Mouse (Mus musculus) testis, postnatal 14 days (tissue): ENCODE data around the gene Ercc1.
A peak's percentile ranks its signal among the peaks of the same experiment; 100 is the strongest.

Experiments used
- DNase-seq: peaks from one replicate; pipeline ENCODE4 v3.0.0; 2021; ENCODE audit warnings: low spot score

Gene Ercc1

DNA sequence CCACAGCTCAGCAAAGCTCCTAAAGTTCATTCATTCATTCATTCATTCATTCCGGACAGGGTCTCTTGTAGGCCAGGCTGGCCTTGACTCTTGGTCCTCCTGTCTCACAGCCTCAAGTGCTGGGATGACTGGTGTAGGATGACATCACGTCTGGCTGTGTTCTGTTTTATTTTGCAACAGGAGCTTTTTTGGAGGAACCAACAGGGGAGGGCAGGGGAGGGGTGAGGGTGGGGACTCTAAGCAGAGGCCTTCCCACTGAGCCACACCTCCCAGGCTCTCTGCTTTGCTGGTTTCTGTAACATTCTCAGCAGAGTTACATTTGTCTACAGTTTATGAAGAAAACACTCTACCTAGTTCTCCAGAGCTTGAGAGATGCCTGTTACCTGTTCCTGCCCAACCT lies 6.5 kb upstream of the Ercc1 start:
- DNase-seq: no peak

DNA sequence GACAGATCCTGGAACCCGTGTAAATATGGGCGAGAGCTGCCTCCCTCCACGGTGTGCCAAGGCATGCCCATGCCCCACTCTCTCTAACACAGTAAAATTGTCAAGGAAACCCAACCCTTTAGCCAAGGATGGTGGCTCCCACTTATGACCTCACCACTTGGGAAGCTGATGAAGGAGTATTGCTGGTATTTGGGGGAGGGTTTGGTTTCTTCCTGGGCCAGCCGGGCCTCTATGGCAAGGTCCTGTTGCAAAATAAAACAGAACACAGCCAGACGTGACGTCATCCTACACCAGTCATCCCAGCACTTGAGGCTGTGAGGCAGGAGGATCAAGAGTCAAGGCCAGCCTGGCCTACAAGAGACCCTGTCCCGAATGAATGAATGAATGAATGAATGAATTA lies 6.0 kb upstream of the Ercc1 start:
- no peak for DNase-seq

DNA sequence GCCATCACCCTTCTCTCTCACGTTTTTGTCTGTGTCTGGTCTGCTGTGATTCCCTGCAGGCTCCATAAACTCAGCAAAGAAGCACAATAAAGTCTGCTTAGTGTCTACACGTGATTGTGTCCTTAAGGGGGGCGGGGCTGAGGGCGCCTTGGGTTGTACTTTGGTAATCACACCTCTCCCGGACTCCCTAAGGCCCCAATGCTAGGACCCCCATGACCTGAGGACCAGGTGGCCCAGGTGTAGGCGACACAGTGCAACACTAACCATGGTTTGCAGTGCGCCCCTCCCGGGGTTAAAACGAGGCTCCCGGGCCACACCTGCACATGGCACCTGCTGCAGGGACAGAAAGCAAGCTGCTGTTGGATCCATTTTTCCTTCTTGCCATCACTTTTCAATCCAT lies 3.3 kb upstream of the Ercc1 start:
- DNase-seq: peak; percentile 53

DNA sequence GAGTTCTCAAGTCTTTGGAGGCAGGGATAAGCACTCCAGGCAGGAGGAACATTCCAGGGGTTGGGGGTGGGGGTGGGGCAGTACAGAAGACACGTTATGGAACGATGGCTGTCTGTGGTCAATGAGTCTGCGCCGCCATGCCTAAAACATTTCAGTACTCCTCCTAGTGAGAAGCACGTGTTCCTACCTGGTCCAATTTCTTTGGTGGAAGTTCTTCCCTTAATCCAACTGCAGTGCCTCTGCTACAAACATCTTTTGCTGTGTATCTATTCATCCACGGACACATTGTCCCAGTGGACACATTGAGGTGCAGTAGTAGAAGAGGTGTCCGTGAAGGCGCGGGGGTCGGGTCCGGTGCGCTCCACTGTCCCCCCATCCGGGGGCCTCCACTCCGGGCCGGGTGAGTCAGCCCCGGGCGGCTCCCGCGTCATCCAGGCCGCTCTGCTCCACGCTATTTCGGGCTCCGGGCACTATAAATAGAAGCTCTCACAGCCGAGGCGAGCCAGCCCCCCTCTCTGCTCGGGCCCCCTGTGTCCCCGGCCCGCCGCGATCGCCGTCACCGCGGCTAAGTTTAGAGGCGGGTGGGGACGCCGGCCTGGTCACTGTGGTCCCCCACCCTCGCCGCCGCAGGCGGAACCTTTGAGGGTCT lies 2.7 kb upstream of the Ercc1 start:
- no peak for DNase-seq

DNA sequence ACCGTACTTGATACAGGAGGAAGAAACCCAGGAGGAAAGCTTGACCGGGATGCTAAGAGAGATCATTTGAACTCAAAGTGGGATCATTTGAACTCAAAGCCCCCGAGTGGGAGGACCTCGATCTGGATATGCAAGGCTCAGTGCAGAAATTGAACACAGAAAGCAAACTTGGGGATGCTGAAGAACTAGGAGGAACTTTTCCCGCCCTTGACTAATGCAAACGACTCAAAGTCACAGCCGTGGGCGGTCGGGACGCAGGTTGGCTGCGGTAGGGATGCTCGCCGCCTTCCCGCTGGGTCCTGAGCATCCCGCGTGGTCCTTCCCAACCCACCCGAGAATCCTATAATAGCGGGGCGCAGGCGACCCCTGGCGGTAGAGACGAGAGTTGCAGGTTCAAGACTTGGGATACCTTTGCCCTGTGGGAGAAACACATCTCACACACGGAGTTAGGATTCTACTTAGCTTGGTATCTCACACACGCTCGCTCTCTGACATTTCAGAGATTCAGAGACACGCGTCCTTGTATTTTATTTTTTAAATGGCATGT lies 2.0 kb upstream of the Ercc1 start:
- peak; percentile 81 for DNase-seq

DNA sequence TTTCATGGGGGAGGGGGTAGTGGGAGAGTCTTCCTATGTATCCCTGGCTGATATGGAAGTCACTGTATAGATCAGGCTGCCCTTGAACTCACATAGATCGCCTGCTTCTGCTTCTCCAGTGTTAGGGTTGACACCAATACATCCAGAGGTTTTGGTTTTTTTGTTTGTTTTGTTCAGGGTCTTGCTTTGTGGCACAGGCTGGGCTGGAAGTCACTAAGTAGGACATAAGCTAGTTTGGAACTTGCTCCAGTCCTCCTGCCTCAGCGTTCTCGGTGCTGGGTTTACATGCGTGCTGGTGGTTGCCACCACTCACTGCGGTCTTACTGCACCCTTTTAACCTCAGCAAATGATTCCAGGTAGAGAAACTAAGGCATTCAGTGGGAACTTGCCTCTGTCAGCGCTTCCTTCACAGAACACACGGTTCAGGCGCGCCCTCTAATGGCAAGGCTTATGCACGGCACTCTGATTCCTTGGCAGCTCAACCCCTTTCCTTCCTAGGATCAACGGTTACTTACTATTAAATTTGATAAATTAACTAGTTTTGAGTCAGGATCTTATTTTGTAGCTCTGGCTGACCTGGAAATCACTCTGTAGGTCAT lies 1.3 kb upstream of the Ercc1 start:
- peak; percentile 61 for DNase-seq

DNA sequence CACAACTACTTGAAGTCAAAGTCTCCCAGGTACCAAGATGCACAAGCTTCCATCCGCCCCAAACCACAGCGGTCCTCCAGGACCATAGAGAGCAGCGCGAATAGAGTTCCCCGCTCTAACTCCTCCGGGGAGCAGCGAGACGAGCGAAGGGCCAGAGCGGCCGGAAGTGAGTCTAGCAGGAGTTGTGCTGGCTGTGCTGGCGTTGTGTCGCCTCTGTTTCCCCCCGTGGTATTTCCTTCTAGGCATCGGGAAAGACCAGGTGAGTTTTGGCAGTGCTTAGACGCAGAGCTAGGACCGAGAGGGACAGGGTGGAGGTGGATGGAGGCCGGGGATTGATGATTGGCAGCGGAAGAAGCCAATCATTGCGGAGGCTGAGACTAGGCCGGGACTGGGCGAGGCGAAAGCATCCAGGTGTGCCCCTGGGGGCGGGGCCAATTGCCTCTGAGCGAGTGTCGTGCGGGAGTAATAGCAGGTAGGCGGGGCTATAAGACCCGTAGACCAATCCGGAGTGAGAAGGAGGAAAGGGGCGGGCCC lies 427 bp downstream of the Ercc1 start:
- DNase-seq: peak; percentile 99

DNA sequence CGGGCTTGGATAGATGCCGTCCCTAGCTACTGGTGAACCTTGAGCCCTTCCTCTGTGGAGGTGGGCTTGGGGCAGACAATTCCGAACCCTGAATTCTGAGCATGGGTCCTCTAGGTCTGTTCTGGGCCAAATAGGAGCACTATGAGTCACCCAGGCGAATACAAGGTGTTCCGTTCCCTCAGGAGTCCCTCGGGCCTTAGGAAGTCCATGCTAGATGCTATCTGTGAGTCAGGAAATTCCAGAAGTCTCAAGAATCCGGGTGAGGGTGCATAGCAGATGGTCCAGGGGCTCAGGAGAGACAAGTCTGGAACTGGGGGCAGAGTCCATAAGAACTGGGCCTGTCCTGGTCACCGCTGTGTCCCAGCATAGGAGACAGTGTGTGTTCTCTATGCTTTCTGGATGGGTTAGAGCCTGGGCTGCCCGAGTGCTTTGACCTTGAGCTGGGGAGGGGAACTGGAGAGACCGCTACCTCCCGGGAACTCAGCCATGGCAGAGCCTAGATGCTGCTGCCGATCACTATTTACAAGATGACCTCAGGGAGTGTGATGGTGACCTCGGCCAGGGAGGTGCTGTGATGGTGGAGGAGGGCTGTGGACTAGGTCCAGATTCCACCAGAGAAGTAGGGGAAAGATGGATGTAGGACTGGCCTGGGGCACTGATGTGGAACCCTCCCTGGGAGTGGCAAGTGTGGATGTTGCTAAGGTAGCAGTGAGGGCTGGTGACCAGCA lies 4.8 kb downstream of the Ercc1 start:
- DNase-seq: no peak

DNA sequence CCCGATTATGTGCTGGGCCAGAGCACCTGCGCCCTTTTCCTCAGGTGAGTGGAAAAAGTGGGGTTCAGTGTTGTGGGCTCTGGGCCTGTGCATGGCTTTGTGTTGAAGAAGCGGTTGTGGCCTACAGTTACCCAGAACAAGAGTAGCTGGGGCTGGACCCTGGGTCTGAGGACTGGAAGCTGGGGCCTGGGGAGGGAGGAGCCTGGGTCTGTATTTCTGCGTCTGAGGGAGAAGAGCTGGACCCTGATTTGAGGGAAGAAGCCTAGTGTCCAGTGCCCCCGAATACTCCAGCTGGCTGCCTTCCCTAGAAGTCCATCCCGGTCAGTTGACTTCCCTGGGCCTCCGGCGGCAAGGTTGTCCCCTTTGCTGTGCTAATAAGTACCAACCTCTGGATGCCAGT lies 5.6 kb downstream of the Ercc1 start:
- DNase-seq: no peak

DNA sequence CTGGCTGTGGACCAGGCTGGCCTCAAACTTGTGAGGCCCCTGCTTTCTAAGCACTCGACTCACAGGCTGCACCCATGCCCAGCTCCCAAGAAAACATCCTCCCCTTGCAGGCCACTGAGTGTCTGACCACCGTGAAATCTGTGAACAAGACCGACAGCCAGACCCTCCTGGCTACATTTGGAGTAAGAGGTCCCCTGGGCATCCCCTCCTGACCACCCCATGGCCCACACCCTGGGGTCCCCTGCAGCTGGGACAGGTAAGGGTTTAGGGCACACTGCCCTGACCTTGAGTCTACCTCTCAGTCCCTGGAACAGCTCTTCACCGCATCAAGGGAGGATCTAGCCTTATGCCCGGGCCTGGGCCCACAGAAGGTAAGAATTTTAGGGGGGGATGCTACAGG lies 10.4 kb downstream of the Ercc1 start:
- DNase-seq: no peak

DNA sequence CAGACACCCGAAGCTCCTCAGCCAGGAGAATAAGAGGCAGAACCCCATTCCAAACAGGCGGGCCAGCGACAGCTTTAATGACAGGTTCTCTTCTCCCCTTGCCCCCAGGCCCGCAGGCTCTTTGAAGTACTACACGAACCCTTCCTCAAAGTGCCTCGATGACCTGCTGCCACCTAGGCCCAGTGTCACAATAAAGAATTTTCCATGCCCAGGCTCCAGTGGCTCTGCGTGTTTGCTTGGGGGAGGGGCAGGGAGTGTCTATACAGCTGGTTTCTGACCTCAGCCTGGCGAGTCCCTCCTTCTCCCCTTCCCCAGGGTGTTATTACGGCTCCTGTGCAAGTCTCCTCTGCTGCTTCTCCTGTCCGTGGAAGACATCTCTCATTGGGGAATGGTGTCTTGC lies 11.7 kb downstream of the Ercc1 start:
- no peak for DNase-seq

DNA sequence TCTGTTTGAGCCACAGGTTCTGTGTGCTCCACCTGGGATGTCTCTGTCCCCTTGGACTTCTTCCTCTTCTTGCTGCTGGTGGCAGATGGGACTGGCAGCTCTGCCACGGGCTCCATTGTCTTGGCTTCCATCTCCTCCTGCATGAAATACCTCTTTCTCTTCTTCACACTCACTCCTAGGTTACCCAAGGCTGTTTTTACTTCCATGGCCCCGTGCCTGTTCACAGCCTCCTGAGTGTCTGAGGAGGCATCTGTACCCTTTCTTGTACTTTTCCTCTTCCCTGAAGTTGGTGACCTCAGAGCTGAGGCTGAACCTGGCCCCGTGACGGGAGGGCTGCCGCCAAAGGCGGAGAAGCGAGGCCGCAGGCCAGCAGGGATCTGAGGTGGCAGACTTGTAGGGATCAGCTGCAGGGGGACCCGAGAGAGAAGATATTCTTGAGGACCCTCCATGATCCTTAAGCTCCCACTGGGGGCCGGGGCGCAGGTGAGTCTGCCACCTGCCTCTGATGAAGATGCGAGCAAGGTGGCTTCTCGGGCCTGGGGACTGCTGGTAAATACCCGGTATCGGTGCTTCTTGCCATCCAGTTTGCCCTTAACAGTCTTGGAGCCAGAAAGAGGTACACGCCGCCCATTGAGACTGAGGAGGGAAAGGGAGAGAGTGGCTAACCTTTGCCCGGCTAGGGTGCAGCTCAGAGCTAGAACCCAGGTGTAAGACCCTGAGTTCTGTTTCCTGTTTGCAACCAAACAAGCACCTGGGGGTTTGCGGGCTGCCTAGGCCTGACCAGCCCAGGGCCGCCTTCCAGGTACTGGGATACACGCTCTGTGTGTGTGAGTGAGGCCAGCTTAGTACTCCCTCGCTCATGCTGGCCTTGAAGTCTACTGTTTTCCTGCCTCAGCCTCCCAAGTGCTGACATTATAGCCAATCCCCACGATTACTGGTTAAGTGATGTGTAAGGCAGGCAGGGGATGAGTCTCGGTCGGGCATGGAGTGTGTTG lies 13.1 kb downstream of the Ercc1 start:
- DNase-seq: no peak

DNA sequence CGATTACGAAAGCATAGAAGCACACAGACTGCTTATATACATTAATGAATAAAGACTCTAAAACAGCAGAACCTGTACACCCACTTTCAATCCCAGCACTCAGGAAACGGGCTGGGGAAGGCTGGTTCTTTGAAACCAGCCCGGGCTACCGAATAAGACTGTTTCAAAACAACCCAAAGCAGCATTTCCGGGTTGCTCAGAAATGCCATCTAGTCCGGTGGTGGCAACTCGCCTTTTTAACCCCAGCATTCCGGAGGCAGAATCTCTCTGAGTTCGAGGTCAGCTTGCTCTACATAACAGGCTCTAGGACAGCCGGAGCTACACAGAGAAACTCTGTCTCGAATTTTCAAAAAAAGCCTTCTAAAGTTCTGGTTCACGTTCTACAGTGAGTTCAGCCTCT lies 14.1 kb downstream of the Ercc1 start:
- no peak for DNase-seq

DNA sequence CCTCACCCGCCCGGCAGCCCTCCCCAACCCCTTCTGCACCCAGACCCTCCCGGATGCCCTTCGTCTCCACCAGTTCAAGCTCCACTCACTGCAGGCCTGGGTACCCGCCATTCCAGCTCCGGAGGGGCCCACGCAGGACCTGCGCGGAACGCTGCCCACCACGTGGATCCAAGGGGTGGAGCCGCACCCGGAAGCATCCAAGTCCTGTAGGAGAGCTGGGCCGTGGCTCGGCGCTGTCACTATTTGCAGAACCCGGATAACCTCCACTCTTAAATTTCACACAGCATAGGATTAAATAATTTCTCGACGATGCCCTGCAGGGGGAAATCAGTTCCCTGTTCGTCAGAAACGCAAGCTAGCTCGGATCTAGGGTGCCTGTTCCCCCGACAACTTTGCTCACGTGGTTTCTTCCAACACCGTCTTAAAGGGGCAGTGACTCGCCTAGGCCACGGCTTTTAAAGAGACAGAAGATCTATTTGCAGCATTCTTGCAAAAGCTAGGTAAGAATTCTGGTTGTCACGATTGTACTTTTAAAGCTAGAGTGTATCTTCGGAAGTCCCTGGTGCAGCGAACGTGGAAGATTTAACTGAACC lies 14.8 kb downstream of the Ercc1 start, which contains the start of the genes Cd3eap and Ppp1r13l:
Gene Cd3eap (minus strand): TSS at position 185 of the 593 bp plus-strand sequence.
Gene Ppp1r13l (plus strand): TSS at position 451 of the 593 bp plus-strand sequence.
- DNase-seq: peak; percentile 85

DNA sequence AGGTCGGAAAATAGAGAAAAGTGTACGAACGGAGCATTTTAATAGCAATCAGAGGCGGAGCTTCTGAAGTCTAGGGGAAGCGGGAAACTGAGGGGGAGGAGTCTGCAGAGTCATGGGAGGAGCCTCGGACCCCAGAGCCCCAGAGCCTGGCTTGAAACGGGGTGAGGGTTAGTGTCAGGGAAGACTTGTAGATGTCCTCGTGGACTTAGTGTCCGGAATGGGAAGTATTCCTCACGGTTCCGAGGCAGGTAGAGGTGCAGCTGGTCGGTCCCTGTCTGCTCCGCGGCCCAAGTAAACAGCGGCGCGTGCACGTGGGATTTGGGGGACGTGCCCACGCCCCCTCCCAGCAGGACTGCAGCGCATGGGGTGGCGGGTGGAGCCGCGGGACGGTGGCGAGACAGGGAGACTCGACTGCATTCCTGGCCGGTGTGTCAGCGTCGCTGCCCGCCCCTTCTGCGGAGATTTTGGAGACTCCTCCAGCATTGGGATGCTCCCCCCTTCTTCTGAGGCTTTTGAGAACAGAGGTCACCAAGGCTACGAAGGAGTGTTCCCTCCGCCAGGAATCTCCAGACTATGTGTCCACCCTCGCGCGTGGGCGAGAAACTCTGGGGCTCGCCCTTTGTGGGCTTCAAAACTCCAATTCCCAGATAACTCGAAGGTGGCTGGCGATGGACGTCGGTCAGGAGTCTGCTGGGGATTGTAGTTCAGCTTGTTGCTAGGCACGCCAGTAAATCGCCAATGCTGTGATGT lies 15.5 kb downstream of the Ercc1 start:
- peak; percentile 80 for DNase-seq

DNA sequence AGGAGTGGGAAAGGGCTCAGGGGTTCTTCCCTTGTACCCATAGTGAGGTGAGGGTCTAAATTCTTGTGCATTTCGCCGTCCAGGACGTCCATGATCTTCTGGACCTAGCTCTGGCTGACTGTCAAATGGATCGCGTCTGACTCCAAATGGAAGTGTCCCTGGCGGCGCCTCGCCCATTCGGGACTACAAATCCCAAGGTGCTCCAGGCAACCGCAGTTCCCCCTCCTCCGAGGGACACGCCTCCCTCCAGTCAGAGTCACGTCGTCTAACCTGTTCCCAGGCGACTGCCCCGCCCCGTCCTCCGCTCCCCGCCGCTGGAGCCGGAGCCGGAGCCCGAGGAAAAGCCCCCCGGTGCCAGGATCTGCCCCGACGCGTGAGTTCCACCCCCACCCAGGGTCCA lies 16.4 kb downstream of the Ercc1 start:
- peak; percentile 90 for DNase-seq

DNA sequence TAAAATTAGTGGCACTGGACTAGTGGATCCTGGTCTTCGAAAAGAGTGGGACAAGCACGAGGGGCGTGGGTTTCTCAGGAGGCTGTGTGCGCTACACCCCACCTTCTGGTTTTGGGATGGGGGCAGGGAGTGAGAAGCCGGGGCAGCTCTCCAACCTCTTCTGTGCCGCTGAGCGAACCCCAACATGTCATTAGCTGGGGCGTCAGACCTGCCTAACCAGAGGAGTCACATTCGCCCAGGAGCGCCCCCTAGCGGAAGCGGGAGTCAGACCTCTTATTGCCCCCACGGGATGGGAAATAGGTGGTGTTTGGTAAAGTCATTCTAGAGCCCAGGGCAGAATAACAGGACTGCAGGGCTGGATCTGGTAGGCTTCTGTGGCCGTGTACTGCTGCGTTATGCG lies 17.1 kb downstream of the Ercc1 start:
- DNase-seq: peak; percentile 76

DNA sequence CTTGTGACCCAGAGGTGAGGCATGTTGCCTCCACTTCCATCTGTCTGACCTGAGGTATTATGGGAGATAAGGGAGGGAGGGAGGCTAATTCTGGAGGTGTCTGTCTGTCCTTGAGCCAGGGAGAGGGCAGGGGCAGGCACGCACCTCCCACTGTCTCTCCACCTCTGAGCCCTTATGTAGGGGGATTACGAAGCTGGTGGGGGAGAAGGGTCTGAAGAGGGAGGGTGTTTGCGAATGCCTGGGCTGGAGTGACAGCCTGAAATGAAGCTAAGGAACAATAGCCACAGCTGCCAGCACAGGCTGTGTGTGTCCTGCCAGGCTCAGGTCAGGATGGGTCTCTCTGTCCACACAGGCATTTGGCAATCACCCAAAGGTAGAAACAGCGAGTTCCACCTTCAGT lies 17.7 kb downstream of the Ercc1 start:
- no peak for DNase-seq

DNA sequence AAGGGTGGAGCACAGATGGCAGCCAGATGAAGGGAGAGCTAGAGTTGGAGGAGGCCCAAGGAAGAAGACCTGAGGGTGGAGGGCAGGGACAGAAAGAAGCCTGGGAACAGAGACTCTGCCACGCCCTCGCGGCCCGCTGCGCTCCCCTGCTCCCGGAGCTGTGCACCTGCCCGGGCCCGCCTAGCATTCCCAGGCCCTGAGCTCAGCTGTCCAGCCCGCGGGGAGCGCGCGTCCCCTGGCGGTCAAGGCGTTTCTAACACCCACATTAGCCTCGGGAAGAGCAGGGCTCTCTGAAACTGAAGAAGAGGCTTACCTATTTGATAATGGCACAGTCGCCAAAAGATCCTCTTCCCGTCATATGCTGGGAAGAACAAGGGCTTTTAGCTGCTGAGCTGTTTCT lies 19.3 kb downstream of the Ercc1 start:
- peak; percentile 75 for DNase-seq

DNA sequence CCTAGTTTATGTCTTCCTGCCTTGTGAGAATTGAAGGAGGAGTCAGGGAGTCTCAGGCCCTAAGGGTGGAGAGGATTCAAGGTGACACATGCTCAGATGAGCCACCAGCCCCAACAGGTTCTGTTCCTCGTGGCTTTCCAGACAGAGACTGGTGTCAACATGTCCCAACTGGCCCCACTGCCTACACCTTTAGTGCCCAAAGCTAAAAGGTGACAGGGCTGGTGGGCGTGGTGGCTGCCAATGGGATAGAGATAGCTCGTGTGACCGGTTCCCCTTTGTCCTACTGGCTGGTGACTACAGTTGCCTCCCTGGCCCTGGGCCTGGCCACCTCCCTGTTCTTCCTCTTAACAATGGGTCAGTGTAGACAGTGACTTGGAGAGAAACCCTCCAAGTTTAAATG lies 20.8 kb downstream of the Ercc1 start:
- DNase-seq: no peak
